Mouse (Mus musculus): ENCODE results near the gene Pcbp1.

The Pcbp1 gene

GRCm38 (mm10) chr6:86523755-86524434 lies 2.2 kb downstream of the Pcbp1 start:
- no peak for DNase-seq (ENCODE audit: extremely low read depth, low read depth)

GRCm38 (mm10) chr6:86523242-86523754 lies 2.8 kb downstream of the Pcbp1 start:
- DNase-seq (ENCODE audit: extremely low read depth, low read depth), result no peak

GRCm38 (mm10) chr6:86522001-86522911 lies 3.9 kb downstream of the Pcbp1 start:
- no peak for DNase-seq (ENCODE audit: extremely low read depth, low read depth)

- no peak for DNase-seq (ENCODE audit: extremely low read depth, low read depth)
Observed at GRCm38 (mm10) chr6:86519767-86520345, 6.3 kb downstream of the Pcbp1 start.

- DNase-seq (ENCODE audit: extremely low read depth, low read depth), result no peak
Observed at GRCm38 (mm10) chr6:86516021-86516420, 10.1 kb downstream of the Pcbp1 start.

- DNase-seq (ENCODE audit: extremely low read depth, low read depth), result no peak
Observed at GRCm38 (mm10) chr6:86513296-86513695, 12.8 kb downstream of the Pcbp1 start.

GRCm38 (mm10) chr6:86510979-86511378 lies 15.1 kb downstream of the Pcbp1 start:
- no peak for DNase-seq (ENCODE audit: extremely low read depth, low read depth)

- no peak for DNase-seq (ENCODE audit: extremely low read depth, low read depth)
Observed at GRCm38 (mm10) chr6:86509866-86510200, 16.3 kb downstream of the Pcbp1 start.

GRCm38 (mm10) chr6:86509194-86509865 lies 16.8 kb downstream of the Pcbp1 start:
- DNase-seq (ENCODE audit: extremely low read depth, low read depth), result no peak

GRCm38 (mm10) chr6:86508736-86509135 lies 17.4 kb downstream of the Pcbp1 start:
- DNase-seq (ENCODE audit: extremely low read depth, low read depth), result no peak

GRCm38 (mm10) chr6:86507116-86507515 lies 19.0 kb downstream of the Pcbp1 start:
- no peak for DNase-seq (ENCODE audit: extremely low read depth, low read depth)

GRCm38 (mm10) chr6:86506309-86506708 lies 19.8 kb downstream of the Pcbp1 start:
- DNase-seq (ENCODE audit: extremely low read depth, low read depth), result no peak

- no peak for DNase-seq (ENCODE audit: extremely low read depth, low read depth)
Observed at GRCm38 (mm10) chr6:86505671-86506070, 20.4 kb downstream of the Pcbp1 start.

- no peak for DNase-seq (ENCODE audit: extremely low read depth, low read depth)
Observed at GRCm38 (mm10) chr6:86503513-86503912, 22.6 kb downstream of the Pcbp1 start.

- DNase-seq (ENCODE audit: extremely low read depth, low read depth), result no peak
Observed at GRCm38 (mm10) chr6:86499571-86500109, 26.5 kb downstream of the Pcbp1 start.

GRCm38 (mm10) chr6:86497942-86498732 lies 28.0 kb downstream of the Pcbp1 start:
- no peak for DNase-seq (ENCODE audit: extremely low read depth, low read depth)

- no peak for DNase-seq (ENCODE audit: extremely low read depth, low read depth)
Observed at GRCm38 (mm10) chr6:86497071-86497815, 28.9 kb downstream of the Pcbp1 start.

- DNase-seq (ENCODE audit: extremely low read depth, low read depth), result no peak
Observed at GRCm38 (mm10) chr6:86496585-86496984, 29.5 kb downstream of the Pcbp1 start.

GRCm38 (mm10) chr6:86496127-86496526 lies 30.0 kb downstream of the Pcbp1 start:
- no peak for DNase-seq (ENCODE audit: extremely low read depth, low read depth)

- no peak for DNase-seq (ENCODE audit: extremely low read depth, low read depth)
Observed at GRCm38 (mm10) chr6:86495661-86496060, 30.5 kb downstream of the Pcbp1 start.

All from MEL-GATA-1-ER (cell line).